Mouse (Mus musculus) lung, adult 2 months (tissue): ENCODE measurements at regions not wholly inside any gene's neighbourhood (a gene's known extent, or its start where the extent isn't known, plus 50 kb on each side); places are given as distances from the start of the nearest gene placed in this dataset.
A peak's percentile ranks its signal among the peaks of the same experiment; 100 is the strongest.

Source experiments
- DNase-seq: peaks from one replicate; pipeline ENCODE4 v3.0.0; 2022
- H3K4me1 ChIP-seq: fragments of 200-500 bp; 2 replicates; pipeline ENCODE4 v1.6.1; 2011; ENCODE audit warnings: low read length; ENCODE audit not compliant: control insufficient read depth, insufficient read depth
- H3K4me3 ChIP-seq: fragments of 200-500 bp; replicated peaks from 2 replicates; pipeline ENCODE3; 2011; ENCODE audit warnings: low read depth, mild to moderate bottlenecking, control low read depth, low read length; ENCODE audit errors: extremely low read depth
- CTCF ChIP-seq: fragments of 200-500 bp; IDR thresholded peaks from 2 replicates; pipeline ENCODE4 v1.5.1; 2011; ENCODE audit warnings: mild to moderate bottlenecking, low read length, control low read depth; ENCODE audit not compliant: insufficient read depth
- POLR2A ChIP-seq: fragments of 200-500 bp; IDR thresholded peaks from 2 replicates; pipeline ENCODE4 v1.6.1; 2011; ENCODE audit warnings: low read depth, mild to moderate bottlenecking, control low read depth, low read length, borderline replicate concordance; ENCODE audit errors: extremely low read depth
- WGBS: fragments of 180-500 bp; shearing (Covaris S2); methylation state at CpG from one replicate; pipeline ENCODE4 v1.1.7; 2018; 5-methylcytosine and 5-hydroxymethylcytosine counted together

DNA sequence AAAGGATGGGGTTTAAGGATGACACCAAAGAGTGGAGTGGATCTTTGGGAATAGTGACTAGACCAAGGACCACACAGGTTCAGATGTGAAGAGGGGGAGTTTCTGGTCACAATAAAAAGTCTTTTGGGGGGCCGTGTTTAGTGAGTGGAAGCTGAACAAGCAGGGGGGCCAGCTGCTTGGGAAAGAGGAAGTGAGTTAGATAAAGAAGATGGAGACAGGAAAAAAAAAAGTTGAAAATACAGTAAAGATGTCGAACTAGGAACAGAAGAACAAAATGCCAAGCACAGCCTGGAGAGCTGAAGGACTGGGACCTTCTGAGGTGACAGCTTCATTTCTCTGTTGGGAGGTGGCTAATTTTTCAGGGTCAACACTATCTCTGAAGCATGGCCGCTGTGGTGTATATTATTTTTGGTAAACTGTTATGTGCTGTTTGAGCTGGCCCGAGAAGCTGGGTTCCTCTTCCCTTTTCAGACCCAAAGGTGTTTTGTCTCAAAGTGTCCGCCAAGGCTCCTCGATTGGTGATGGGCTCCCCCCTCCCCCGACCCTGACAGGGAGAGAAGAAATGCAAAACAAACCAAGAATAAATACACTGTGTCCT, 97.1 kb downstream of the Nog start:
- no peak overlapping the region for H3K4me3 ChIP-seq
- DNase-seq, result no peak
- TF ChIP-seq CTCF (no peak), POLR2A (no peak)
- no peaks in the 10 kb centered on the region for H3K4me1 ChIP-seq
- WGBS, result 40% methylated on average over 7 of the region's 7 CpGs

DNA sequence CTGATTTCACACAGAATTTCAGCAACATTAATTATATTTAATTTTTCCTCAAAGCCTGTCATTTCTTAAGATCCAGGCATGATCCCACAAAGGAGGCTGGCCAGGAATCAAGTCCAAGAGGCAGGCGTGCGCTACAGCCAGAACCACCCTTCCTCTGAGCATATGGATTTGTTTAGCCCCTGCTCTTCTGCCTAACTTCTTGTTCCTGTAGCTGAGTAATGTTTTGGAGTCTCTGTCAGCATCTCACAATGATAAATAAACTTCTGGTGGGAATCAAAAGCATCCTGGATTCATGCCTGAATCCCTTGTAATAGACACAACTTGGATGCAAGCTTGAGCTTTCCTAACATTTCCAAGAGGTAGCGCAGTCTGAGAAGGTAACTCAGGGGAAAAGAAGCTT, 101.7 kb downstream of the Nog start:
- no peak for TF ChIP-seq POLR2A
- TF ChIP-seq CTCF, result no peak
- H3K4me3 ChIP-seq, result no peak overlapping the region
- 70% methylated on average over 3 of the region's 3 CpGs for WGBS
- DNase-seq, result no peak
- no peaks in the 10 kb centered on the region for H3K4me1 ChIP-seq

DNA sequence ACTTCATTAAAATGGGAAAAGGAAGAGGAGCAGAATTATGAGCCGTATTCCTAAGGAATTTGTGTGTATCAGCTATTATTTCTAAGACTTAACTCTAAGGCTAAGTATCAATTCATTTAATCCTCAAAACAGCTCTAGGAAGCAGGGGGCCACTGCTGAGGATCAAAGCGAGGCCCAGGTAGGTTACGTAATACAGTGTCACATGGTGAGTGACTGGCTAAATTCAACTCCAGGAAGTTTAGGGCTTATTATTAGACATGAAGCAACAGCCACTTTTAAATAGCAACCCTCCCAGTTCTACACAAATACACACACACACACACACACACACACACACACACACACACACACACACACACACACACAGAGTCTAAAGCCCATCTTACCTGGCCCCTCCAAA, 109.3 kb downstream of the Nog start:
- Histone ChIP-seq H3K4me3 (no peak overlapping the region), H3K4me1 (no peaks in the 10 kb centered on the region)
- no peak for DNase-seq
- whole genome bisulfite sequencing, result 68% methylated on average over 3 of the region's 3 CpGs
- TF ChIP-seq POLR2A, result no peak
- no peak for TF ChIP-seq CTCF

DNA sequence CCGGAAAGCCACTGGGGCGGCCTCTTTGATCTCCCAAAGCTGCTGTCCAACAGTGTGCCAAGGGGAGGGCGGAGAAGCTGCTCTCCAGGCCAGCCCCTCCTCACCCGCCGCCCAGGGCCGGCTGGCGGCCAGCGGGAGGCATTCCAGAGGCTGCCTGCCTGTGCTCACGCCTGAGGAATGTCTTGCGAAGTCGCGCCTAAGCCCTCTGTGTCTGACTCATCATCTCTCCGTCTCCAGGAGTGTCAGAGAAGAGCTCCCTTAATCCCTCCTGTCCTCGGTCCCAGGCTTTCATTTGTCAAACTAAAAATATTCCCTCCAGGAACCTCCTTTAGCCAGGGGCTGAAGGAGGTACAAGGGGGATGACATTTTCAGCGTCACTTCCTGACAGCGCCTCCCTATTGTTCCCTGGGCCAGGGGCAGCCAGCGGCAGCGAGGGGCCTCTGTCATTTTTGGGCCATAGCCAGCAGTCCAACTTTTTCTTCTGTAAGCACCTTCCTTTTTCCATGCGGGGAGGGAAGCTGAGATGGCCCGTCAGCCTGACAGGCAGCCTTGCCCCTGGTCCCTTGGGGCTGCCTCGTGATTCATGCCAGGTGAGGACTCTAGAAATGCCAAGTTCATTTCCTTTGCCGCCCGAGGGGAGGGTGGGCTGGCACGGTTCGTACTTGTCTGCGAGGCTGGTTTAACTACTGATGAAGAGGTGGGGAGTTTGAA, 113.4 kb downstream of the Gm525 start:
- peaks cover 3% of the 10 kb centered on the region; the same call in 1 of the 2 replicates for H3K4me1 ChIP-seq
- 2% methylated on average over 26 of the region's 26 CpGs for WGBS
- no peak overlapping the region for H3K4me3 ChIP-seq
- TF ChIP-seq CTCF (no peak), POLR2A (no peak)
- peak; percentile 68 for DNase-seq

DNA sequence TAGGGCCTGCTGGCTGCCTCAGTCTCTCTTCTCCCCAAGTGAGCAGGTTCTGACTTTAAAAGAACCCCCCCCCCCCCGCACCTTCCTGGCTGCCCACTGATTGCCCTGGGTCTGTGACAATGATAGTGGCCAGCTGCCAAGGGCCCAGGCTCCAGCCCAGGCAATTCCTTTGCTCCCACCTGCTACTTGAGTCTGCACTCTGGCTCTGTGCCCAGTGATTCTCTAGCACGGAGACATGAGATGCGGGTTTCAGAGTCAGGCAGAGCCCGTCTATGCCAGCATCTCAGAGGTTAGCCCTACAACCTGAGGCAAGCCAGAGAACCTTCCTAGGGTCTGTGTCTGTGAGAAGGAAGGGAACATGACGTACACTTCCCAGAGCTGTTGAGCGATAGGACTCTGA, 112.2 kb downstream of the Gm525 start:
- Histone ChIP-seq H3K4me1 (peaks cover 3% of the 10 kb centered on the region; the same call in 1 of the 2 replicates), H3K4me3 (no peak overlapping the region)
- DNase-seq, result peak; percentile 14
- 45% methylated on average over 6 of the region's 6 CpGs for WGBS
- no peak for TF ChIP-seq POLR2A
- TF ChIP-seq CTCF, result no peak

DNA sequence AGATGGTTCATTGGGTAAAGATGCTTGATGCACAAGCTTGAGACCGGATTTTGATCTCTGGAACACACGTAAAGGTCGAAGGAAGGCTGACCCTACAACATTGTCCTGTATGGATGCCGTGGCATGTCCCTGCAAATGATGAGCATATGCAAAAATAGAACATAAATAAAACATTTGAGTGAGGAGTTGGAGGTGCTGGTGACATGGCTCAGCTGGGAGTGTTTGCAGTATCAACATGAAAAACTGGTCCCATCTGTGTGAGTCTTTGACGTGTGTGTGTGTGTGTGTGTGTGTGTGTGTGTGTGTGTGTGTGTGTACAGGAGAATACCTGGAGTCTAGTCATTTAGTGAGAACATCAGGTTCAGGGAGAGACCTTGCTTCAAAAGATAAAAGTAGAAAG, 107.8 kb downstream of the Gm525 start:
- H3K4me1 ChIP-seq, result peaks cover 3% of the 10 kb centered on the region; the same call in 1 of the 2 replicates
- H3K4me3 ChIP-seq, result no peak overlapping the region
- WGBS, result 72% methylated on average over 5 of the region's 5 CpGs
- DNase-seq, result no peak
- no peak for TF ChIP-seq POLR2A
- no peak for TF ChIP-seq CTCF

DNA sequence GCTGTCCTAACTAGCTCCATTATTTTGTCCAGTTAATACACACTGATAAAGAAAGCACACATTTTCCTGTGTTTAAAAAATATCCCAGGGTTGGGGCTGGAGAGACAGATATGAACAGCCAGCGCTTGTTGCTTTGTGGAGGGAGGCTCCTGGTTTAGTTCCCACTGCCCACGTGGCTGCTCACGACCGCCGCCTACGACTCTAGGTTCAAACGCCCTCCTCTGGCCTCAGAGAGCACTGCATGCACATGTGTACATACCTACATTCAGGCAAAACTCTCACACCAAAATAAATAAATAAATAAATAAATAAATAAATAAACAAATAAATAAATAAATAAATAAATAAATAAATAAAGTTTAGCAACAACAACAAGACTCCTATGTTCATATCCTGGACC, 104.8 kb downstream of the Gm525 start:
- Histone ChIP-seq H3K4me1 (no peaks in the 10 kb centered on the region), H3K4me3 (no peak overlapping the region)
- TF ChIP-seq POLR2A (no peak), CTCF (no peak)
- WGBS, result 93% methylated on average over 7 of the region's 7 CpGs
- DNase-seq, result no peak

DNA sequence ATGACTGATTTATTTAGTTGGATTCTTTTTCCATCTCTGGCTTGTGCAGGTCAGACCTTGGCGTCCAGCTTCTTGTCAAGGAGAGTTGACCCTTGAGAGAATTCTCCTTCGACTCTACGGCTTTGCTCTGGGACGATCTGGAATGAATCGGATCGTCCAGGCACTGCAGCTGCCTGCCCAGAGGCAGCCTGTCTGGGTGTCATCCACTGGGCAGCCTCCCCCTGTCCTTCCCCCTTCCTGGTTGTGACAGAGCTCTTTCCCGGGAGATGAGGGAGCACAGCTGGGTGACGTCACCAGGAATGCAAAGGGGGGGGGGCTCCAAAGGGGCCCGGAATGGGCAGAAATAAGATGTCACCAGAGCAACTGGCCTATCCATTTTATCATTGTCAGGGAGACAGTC, 101.9 kb downstream of the Gm525 start:
- Histone ChIP-seq H3K4me3 (no peak overlapping the region), H3K4me1 (no peaks in the 10 kb centered on the region)
- TF ChIP-seq POLR2A (no peak), CTCF (no peak)
- no peak for DNase-seq
- WGBS, result 1% methylated on average over 9 of the region's 9 CpGs

DNA sequence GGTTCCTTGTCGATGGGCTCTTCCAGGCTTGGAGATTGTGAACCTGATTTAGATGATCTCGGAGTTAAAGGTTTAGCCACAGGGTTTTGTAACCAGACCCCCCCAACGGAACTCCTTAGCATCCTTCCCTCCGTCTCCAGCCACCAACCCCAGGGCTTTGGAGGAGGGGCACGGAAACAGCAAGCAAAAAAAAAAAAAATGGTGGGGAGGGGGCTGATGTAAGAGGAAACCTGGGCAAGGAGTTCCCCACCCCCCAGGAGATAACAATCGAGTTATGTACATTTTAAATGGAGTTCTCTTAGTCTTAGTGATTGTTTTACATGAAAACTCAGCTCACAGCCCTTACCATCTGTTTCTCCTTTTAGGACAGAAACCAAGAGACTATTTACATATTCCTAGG, 101.3 kb downstream of the Gm525 start:
- DNase-seq, result no peak
- Histone ChIP-seq H3K4me3 (no peak overlapping the region), H3K4me1 (no peaks in the 10 kb centered on the region)
- WGBS, result 28% methylated on average over 6 of the region's 6 CpGs
- TF ChIP-seq POLR2A (no peak), CTCF (no peak)

DNA sequence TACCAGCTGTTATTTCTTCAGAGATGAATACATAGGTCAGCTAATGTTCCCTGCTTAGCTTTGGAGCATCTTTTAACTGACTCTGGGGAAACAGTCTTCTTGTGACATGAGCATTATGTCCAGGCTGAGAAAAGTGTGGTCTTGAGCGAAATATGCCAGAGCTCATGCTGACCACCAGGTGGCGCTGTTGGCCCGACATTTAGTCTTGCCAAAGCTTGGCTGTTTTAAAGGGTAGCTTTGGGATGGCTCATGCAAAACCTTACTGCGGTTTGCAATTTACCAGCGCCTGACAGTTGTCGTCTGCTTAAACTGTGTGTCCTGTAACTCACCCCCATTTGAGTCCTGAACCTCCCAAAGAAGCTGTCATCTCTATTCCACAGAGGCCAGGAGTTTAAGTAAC, 91.6 kb downstream of the Gm525 start:
- TF ChIP-seq CTCF (peak; percentile 97), POLR2A (no peak)
- peak; percentile 78 for DNase-seq
- 12% methylated on average over 6 of the region's 6 CpGs for WGBS
- Histone ChIP-seq H3K4me3 (no peak overlapping the region), H3K4me1 (no peaks in the 10 kb centered on the region)
